Mouse (Mus musculus) cortical plate, adult 2 months (tissue): ENCODE data around the gene Sh3rf3.

Source experiments
- CTCF ChIP-seq: fragments of 200-500 bp; IDR thresholded peaks from 2 replicates; pipeline ENCODE4 v1.5.1; 2011; ENCODE audit warnings: mild to moderate bottlenecking, control low read depth, low read length; ENCODE audit not compliant: insufficient read depth; ENCODE audit errors: extremely low read depth
- POLR2A ChIP-seq: fragments of 200-500 bp; IDR thresholded peaks from 2 replicates; pipeline ENCODE4 v1.6.1; 2011; ENCODE audit warnings: mild to moderate bottlenecking, low read length, control low read depth; ENCODE audit not compliant: insufficient read depth; ENCODE audit errors: extremely low read depth

DNA sequence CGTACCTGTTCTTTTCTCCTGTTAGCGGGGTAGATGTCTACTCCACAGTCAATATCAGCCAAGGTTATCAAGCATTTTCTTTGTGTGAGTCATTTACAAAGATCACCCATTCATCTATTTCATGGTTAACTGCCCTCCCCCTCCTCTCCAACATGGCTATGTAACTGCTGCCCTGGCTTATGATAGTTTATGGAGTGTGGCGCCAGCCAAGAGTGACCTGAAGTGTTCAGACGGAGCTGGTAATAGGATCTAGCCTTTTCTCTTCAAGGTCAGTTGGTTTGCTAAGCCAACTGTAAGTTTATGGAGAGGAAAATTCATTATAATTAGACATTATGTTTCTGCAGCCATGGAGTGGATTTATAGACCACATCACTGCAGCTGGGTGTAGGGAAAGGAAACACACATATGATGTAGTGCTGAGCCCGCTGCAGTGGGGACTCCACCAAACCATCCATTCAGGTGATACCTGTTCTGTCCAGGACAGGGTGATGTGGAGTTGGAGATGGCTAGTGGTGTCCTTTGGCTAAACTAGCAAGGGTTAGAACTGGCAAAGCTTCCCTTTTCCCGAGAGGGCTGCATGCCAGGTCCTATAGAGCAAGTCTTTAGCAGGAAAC, 109.2 kb downstream of the Sh3rf3 start:
- no peak for TF ChIP-seq POLR2A
- TF ChIP-seq CTCF, result no peak
